Mouse (Mus musculus) testis, adult 2 months (tissue): ENCODE measurements around the gene Sorbs1.

ENCODE experiments used
- CTCF ChIP-seq: fragments of 200-500 bp; IDR thresholded peaks from 2 replicates; pipeline ENCODE4 v1.5.1; 2012; ENCODE audit warnings: low read depth, mild to moderate bottlenecking, inconsistent platforms, low read length, moderate library complexity; ENCODE audit not compliant: control insufficient read depth, insufficient read depth, insufficient replicate concordance
- POLR2A ChIP-seq: fragments of 200-500 bp; IDR thresholded peaks from 2 replicates; pipeline ENCODE4 v1.6.1; 2012; ENCODE audit warnings: low read depth, mild to moderate bottlenecking, inconsistent platforms, low read length, moderate library complexity; ENCODE audit not compliant: control insufficient read depth

- no peak for TF ChIP-seq POLR2A
- no peak for TF ChIP-seq CTCF
These were observed 216.3 kb downstream of the Sorbs1 start for GRCm38 (mm10) chr19:40297078-40297797.
